Mouse (Mus musculus) brain, embryonic 14.5 days (tissue): ENCODE results near the gene Gimap5.

Experiments used
- CTCF ChIP-seq: fragments of 200-500 bp; IDR thresholded peaks from 2 replicates; pipeline ENCODE4 v1.5.1; 2012; ENCODE audit warnings: inconsistent platforms, mild to moderate bottlenecking, moderate library complexity, borderline replicate concordance; ENCODE audit not compliant: insufficient read depth, insufficient read length; ENCODE audit errors: extremely low read depth
- POLR2A ChIP-seq: fragments of 200-500 bp; IDR thresholded peaks from 2 replicates; pipeline ENCODE4 v1.6.1; 2012; ENCODE audit warnings: mild to moderate bottlenecking, inconsistent platforms, borderline replicate concordance; ENCODE audit not compliant: poor library complexity, insufficient read depth, insufficient read length, severe bottlenecking; ENCODE audit errors: extremely low read depth

DNA sequence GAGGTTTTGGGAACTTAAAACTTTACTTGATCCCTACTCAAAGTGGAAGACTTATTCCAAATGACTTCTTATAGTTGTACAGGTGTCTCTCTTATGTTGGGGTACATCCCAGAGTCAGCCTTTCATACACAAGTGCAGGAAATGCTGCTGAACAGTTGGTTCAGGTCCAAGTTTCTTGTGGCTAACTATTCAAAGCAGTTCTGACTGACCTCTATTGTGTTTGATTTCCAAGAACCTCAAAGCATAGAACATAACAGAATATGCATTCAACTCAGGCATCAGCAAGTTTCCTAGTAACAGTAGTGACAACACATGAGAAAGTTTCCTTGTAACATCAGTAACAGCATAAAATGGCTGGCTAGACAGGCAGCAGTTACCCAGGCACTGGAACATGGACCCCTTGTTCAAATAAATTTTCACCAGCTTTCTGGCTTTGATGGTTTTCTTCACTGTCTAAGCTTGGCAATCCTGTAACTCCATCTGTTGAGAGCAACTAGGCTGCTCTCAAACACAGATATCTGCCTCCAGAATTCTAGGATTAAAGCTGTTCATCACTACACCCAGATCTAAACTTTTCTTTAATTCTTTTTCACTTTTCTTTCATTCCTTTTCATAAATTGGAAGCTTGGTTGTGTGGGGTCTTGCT, 57.5 kb downstream of the Gimap5 start:
- TF ChIP-seq POLR2A (no peak), CTCF (no peak)
